Mouse (Mus musculus): ENCODE measurements around the gene Coq9. TPM values are rescaled to one million over a fixed set of nuclear protein-coding genes. Genes with fewer than 3 reads are reported as not detected.

The Coq9 gene
- polyA plus RNA-seq, 1 experiment, result 52.1 TPM

- no peaks in the 10 kb centered on the region for H3K27me3 ChIP-seq (ENCODE audit: control insufficient read depth, insufficient read depth, low read length)
These were observed 27.3 kb upstream of the Coq9 start for GRCm38 (mm10) chr8:94810855-94811254.

GRCm38 (mm10) chr8:94811654-94812053 lies 26.5 kb upstream of the Coq9 start:
- Histone ChIP-seq H3K27me3 (ENCODE audit: control insufficient read depth, insufficient read depth, low read length) (no peaks in the 10 kb centered on the region), H3K27ac (ENCODE audit: control insufficient read depth, insufficient read depth, low read depth, low read length) (no peak overlapping the region), H3K4me1 (ENCODE audit: control insufficient read depth, insufficient read depth, low read length) (peaks cover 3% of the 10 kb centered on the region; the same call in 1 of the 2 replicates), H3K4me3 (ENCODE audit: control insufficient read depth, low read depth, low read length) (no peak overlapping the region), H3K36me3 (ENCODE audit: control insufficient read depth, insufficient read depth, low read length) (no peaks in the 10 kb centered on the region)
- TF ChIP-seq POLR2A (IDR thresholded peaks at IDR 0.05; ENCODE audit: control insufficient read depth, low read depth, low read length), result no peak
- no peak for TF ChIP-seq CTCF (IDR thresholded peaks at IDR 0.05; ENCODE audit: control insufficient read depth, insufficient read depth, insufficient replicate concordance, low read depth, low read length)

More at GRCm38 (mm10) chr8:94810855-94811254, 27.3 kb upstream of the Coq9 start:
- Histone ChIP-seq H3K4me1 (ENCODE audit: control insufficient read depth, insufficient read depth, low read length) (peaks cover 3% of the 10 kb centered on the region; the same call in 1 of the 2 replicates), H3K4me3 (ENCODE audit: control insufficient read depth, low read depth, low read length) (no peak overlapping the region), H3K27ac (ENCODE audit: control insufficient read depth, insufficient read depth, low read depth, low read length) (peak overlapping the region; percentile 12; the same call in 1 of the 2 replicates), H3K36me3 (ENCODE audit: control insufficient read depth, insufficient read depth, low read length) (no peaks in the 10 kb centered on the region)
- TF ChIP-seq POLR2A (IDR thresholded peaks at IDR 0.05; ENCODE audit: control insufficient read depth, low read depth, low read length) (no peak), CTCF (IDR thresholded peaks at IDR 0.05; ENCODE audit: control insufficient read depth, insufficient read depth, insufficient replicate concordance, low read depth, low read length) (no peak)

- no peaks in the 10 kb centered on the region for H3K36me3 ChIP-seq (ENCODE audit: control insufficient read depth, insufficient read depth, low read length)
- TF ChIP-seq POLR2A (IDR thresholded peaks at IDR 0.05; ENCODE audit: control insufficient read depth, low read depth, low read length) (no peak), CTCF (IDR thresholded peaks at IDR 0.05; ENCODE audit: control insufficient read depth, insufficient read depth, insufficient replicate concordance, low read depth, low read length) (peak; percentile 10; the same call in 1 of the 2 replicates)
- peak overlapping the region; percentile 41; the same call in 1 of the 2 replicates for H3K27ac ChIP-seq (ENCODE audit: control insufficient read depth, insufficient read depth, low read depth, low read length)
- peaks cover 3% of the 10 kb centered on the region; the same call in 1 of the 2 replicates for H3K4me1 ChIP-seq (ENCODE audit: control insufficient read depth, insufficient read depth, low read length)
- no peaks in the 10 kb centered on the region for H3K27me3 ChIP-seq (ENCODE audit: control insufficient read depth, insufficient read depth, low read length)
- H3K4me3 ChIP-seq (ENCODE audit: control insufficient read depth, low read depth, low read length), result no peak overlapping the region
These were observed 25.4 kb upstream of the Coq9 start for GRCm38 (mm10) chr8:94812645-94813098.

- H3K27ac ChIP-seq (ENCODE audit: control insufficient read depth, insufficient read depth, low read depth, low read length), result no peak overlapping the region
- H3K4me1 ChIP-seq (ENCODE audit: control insufficient read depth, insufficient read depth, low read length), result peaks cover 3% of the 10 kb centered on the region; the same call in 1 of the 2 replicates
- no peaks in the 10 kb centered on the region for H3K36me3 ChIP-seq (ENCODE audit: control insufficient read depth, insufficient read depth, low read length)
- H3K27me3 ChIP-seq (ENCODE audit: control insufficient read depth, insufficient read depth, low read length), result no peaks in the 10 kb centered on the region
- H3K4me3 ChIP-seq (ENCODE audit: control insufficient read depth, low read depth, low read length), result no peak overlapping the region
- no peak for TF ChIP-seq POLR2A (IDR thresholded peaks at IDR 0.05; ENCODE audit: control insufficient read depth, low read depth, low read length)
- TF ChIP-seq CTCF (IDR thresholded peaks at IDR 0.05; ENCODE audit: control insufficient read depth, insufficient read depth, insufficient replicate concordance, low read depth, low read length), result no peak
These were observed 23.6 kb upstream of the Coq9 start for GRCm38 (mm10) chr8:94814556-94814955.

- TF ChIP-seq POLR2A (IDR thresholded peaks at IDR 0.05; ENCODE audit: control insufficient read depth, low read depth, low read length), result no peak
- no peak for TF ChIP-seq CTCF (IDR thresholded peaks at IDR 0.05; ENCODE audit: control insufficient read depth, insufficient read depth, insufficient replicate concordance, low read depth, low read length)
- Histone ChIP-seq H3K4me1 (ENCODE audit: control insufficient read depth, insufficient read depth, low read length) (0 out of 2 replicates have a peak, but pooled peaks cover under 1% of the 10 kb centered on the region), H3K27me3 (ENCODE audit: control insufficient read depth, insufficient read depth, low read length) (no peaks in the 10 kb centered on the region), H3K27ac (ENCODE audit: control insufficient read depth, insufficient read depth, low read depth, low read length) (no peak overlapping the region), H3K36me3 (ENCODE audit: control insufficient read depth, insufficient read depth, low read length) (no peaks in the 10 kb centered on the region; the same call in 1 of the 2 replicates), H3K4me3 (ENCODE audit: control insufficient read depth, low read depth, low read length) (no peak overlapping the region)
These were observed 20.2 kb upstream of the Coq9 start for GRCm38 (mm10) chr8:94817933-94818332.

GRCm38 (mm10) chr8:94819671-94820179 lies 18.4 kb upstream of the Coq9 start:
- Histone ChIP-seq H3K4me1 (ENCODE audit: control insufficient read depth, insufficient read depth, low read length) (0 out of 2 replicates have a peak, but pooled peaks cover 2% of the 10 kb centered on the region), H3K27ac (ENCODE audit: control insufficient read depth, insufficient read depth, low read depth, low read length) (no peak overlapping the region), H3K27me3 (ENCODE audit: control insufficient read depth, insufficient read depth, low read length) (no peaks in the 10 kb centered on the region), H3K36me3 (ENCODE audit: control insufficient read depth, insufficient read depth, low read length) (no peaks in the 10 kb centered on the region; the same call in none of the 2 replicates), H3K4me3 (ENCODE audit: control insufficient read depth, low read depth, low read length) (no peak overlapping the region)
- TF ChIP-seq POLR2A (IDR thresholded peaks at IDR 0.05; ENCODE audit: control insufficient read depth, low read depth, low read length) (no peak), CTCF (IDR thresholded peaks at IDR 0.05; ENCODE audit: control insufficient read depth, insufficient read depth, insufficient replicate concordance, low read depth, low read length) (no peak)

GRCm38 (mm10) chr8:94820553-94820952 lies 17.6 kb upstream of the Coq9 start:
- Histone ChIP-seq H3K27me3 (ENCODE audit: control insufficient read depth, insufficient read depth, low read length) (no peaks in the 10 kb centered on the region), H3K27ac (ENCODE audit: control insufficient read depth, insufficient read depth, low read depth, low read length) (no peak overlapping the region), H3K4me3 (ENCODE audit: control insufficient read depth, low read depth, low read length) (no peak overlapping the region), H3K36me3 (ENCODE audit: control insufficient read depth, insufficient read depth, low read length) (peaks cover 2% of the 10 kb centered on the region), H3K4me1 (ENCODE audit: control insufficient read depth, insufficient read depth, low read length) (0 out of 2 replicates have a peak, but pooled peaks cover 2% of the 10 kb centered on the region)
- TF ChIP-seq CTCF (IDR thresholded peaks at IDR 0.05; ENCODE audit: control insufficient read depth, insufficient read depth, insufficient replicate concordance, low read depth, low read length), result no peak

Data from testis, adult 2 months (tissue).